Mouse (Mus musculus) frontal cortex, postnatal 25 days (tissue): Measurements from ENCODE around the gene Nmd3.

ENCODE experiments used
- DNase-seq, 2 experiments: peaks; one replicate each; pipeline ENCODE4 v3.0.0; 2022; ENCODE audit warnings: low spot score in 2 of 2

The Nmd3 gene

GRCm38 (mm10) chr3:69721814-69722186 lies at the start of gene Nmd3:
TSS of gene Nmd3 (plus strand) at chr3:69721985.
- peak; percentile 62 to 76 for DNase-seq

GRCm38 (mm10) chr3:69673351-69673750 lies 48.4 kb upstream of the Nmd3 start:
- peak in 1 of 2 experiments; percentile 7 for DNase-seq

GRCm38 (mm10) chr3:69674206-69674605 lies 47.6 kb upstream of the Nmd3 start:
- no peak for DNase-seq

GRCm38 (mm10) chr3:69689791-69690190 lies 32.0 kb upstream of the Nmd3 start:
- no peak for DNase-seq

GRCm38 (mm10) chr3:69690939-69691338 lies 30.8 kb upstream of the Nmd3 start:
- no peak for DNase-seq

- no peak for DNase-seq
These were observed 21.8 kb upstream of the Nmd3 start for GRCm38 (mm10) chr3:69699851-69700500.

- DNase-seq: no peak
These were observed 19.9 kb upstream of the Nmd3 start for GRCm38 (mm10) chr3:69701905-69702304.

- DNase-seq: no peak
These were observed 19.4 kb upstream of the Nmd3 start for GRCm38 (mm10) chr3:69702421-69702820.

- no peak for DNase-seq
These were observed 12.5 kb upstream of the Nmd3 start for GRCm38 (mm10) chr3:69709043-69709929.

- DNase-seq: no peak
These were observed 9.7 kb upstream of the Nmd3 start for GRCm38 (mm10) chr3:69711907-69712600.

- DNase-seq: no peak
These were observed 4.3 kb upstream of the Nmd3 start for GRCm38 (mm10) chr3:69717476-69717875.

GRCm38 (mm10) chr3:69722187-69722867 lies 542 bp downstream of the Nmd3 start:
- DNase-seq: peak; percentile 8 to 14

- DNase-seq: no peak
These were observed 1.4 kb downstream of the Nmd3 start for GRCm38 (mm10) chr3:69723161-69723560.

GRCm38 (mm10) chr3:69730930-69731329 lies 9.1 kb downstream of the Nmd3 start:
- no peak for DNase-seq

GRCm38 (mm10) chr3:69733939-69734338 lies 12.2 kb downstream of the Nmd3 start:
- no peak for DNase-seq

GRCm38 (mm10) chr3:69755192-69755591 lies 33.4 kb downstream of the Nmd3 start:
- no peak for DNase-seq

- DNase-seq: no peak
These were observed 34.2 kb downstream of the Nmd3 start for GRCm38 (mm10) chr3:69755968-69756367.

GRCm38 (mm10) chr3:69756499-69756898 lies 34.7 kb downstream of the Nmd3 start:
- peak; percentile 17 to 49 for DNase-seq

- no peak for DNase-seq
These were observed 35.7 kb downstream of the Nmd3 start for GRCm38 (mm10) chr3:69757456-69757855.

- DNase-seq: no peak
These were observed 38.3 kb downstream of the Nmd3 start for GRCm38 (mm10) chr3:69760081-69760480.

- no peak for DNase-seq
These were observed 39.4 kb downstream of the Nmd3 start for GRCm38 (mm10) chr3:69761195-69761594.

- DNase-seq: no peak
These were observed 41.1 kb downstream of the Nmd3 start for GRCm38 (mm10) chr3:69762838-69763368.
